Mouse (Mus musculus) lung, embryonic 16.5 days (tissue): Measurements from ENCODE around the gene Ptpdc1. TPM values are rescaled to one million over a fixed set of nuclear protein-coding genes. Genes with fewer than 3 reads are reported as not detected.

Experiments used
- ATAC-seq: fragments of 200-750 bp; cut with Nextera tagmentation; 2 replicates; pipeline ENCODE4 v1.8.0; 2017; ENCODE audit warnings: low read depth, mild to moderate bottlenecking, moderate library complexity
- H3K27ac ChIP-seq: fragments of 300-500 bp; sonication (generic); 2 replicates; pipeline ENCODE4 v1.5.1; 2014; ENCODE audit warnings: mild to moderate bottlenecking, control low read depth, low read length
- H3K27me3 ChIP-seq: fragments of 300-500 bp; sonication (generic); 2 replicates; pipeline ENCODE4 v1.6.1; 2014; ENCODE audit warnings: low read depth, low read length, mixed read lengths; ENCODE audit not compliant: control insufficient read depth, insufficient read depth
- H3K36me3 ChIP-seq: fragments of 300-500 bp; sonication (generic); 2 replicates; pipeline ENCODE4 v1.6.1; 2014; ENCODE audit warnings: low read length; ENCODE audit not compliant: control insufficient read depth, insufficient read depth
- H3K4me1 ChIP-seq: fragments of 300-500 bp; sonication (generic); replicated peaks from 2 replicates; pipeline ENCODE4 v1.6.1; 2014; ENCODE audit warnings: low read length, mixed read lengths; ENCODE audit not compliant: control insufficient read depth, insufficient read depth
- H3K4me2 ChIP-seq: fragments of 300-500 bp; sonication (generic); 2 replicates; pipeline ENCODE4 v1.6.1; 2014; ENCODE audit warnings: low read depth, low read length, control low read depth
- H3K4me3 ChIP-seq: fragments of 300-500 bp; sonication (generic); 2 replicates; pipeline ENCODE4 v1.5.1; 2014; ENCODE audit warnings: mild to moderate bottlenecking, low read length, control low read depth
- H3K9ac ChIP-seq: fragments of 300-500 bp; sonication (generic); 2 replicates; pipeline ENCODE4 v1.6.1; 2014; ENCODE audit warnings: low read length, control low read depth
- H3K9me3 ChIP-seq: fragments of 300-500 bp; sonication (generic); 2 replicates; pipeline ENCODE4 v1.6.1; 2016; ENCODE audit warnings: low read length; ENCODE audit not compliant: control insufficient read depth
- WGBS: fragments of 180-500 bp; shearing (Covaris S2); extraction: QIAGEN DNeasy Blood & Tissue Kit; methylation state at CpG from one replicate; pipeline ENCODE4 v1.1.7; 2014; 5-methylcytosine and 5-hydroxymethylcytosine counted together
- polyA plus RNA-seq: library from polyadenylated mRNA; unstranded; fragments of >200 nt; fragmentation: Nextera tagmentation; extraction: Ambion mirVana; gene quantifications from 2 replicates; pipeline ENCODE4 v1.2.1, GENCODE M21; 2015

Ptpdc1 gene
- polyA plus RNA-seq, 1 experiment from 2014 or later, result 9.2 TPM

- H3K36me3 ChIP-seq, result no peaks in the 10 kb centered on the region
- no peaks in the 10 kb centered on the region for H3K27me3 ChIP-seq
- no peak for ATAC-seq
- H3K4me2 ChIP-seq, result no peak overlapping the region
- H3K27ac ChIP-seq, result no peak overlapping the region
- WGBS, result 36% methylated on average over 2 of the region's 2 CpGs
- no peak overlapping the region for H3K4me3 ChIP-seq
- H3K9me3 ChIP-seq, result no peaks in the 10 kb centered on the region
- H3K4me1 ChIP-seq, result no peaks in the 10 kb centered on the region
- H3K9ac ChIP-seq, result no peak overlapping the region
Measured at GRCm38 (mm10) chr13:48637706-48638105, 12.2 kb upstream of the Ptpdc1 start.

GRCm38 (mm10) chr13:48631691-48632090 lies 6.2 kb upstream of the Ptpdc1 start:
- H3K27me3 ChIP-seq, result no peaks in the 10 kb centered on the region
- H3K4me2 ChIP-seq, result no peak overlapping the region
- no peaks in the 10 kb centered on the region for H3K36me3 ChIP-seq
- H3K9me3 ChIP-seq, result no peaks in the 10 kb centered on the region
- no peak overlapping the region for H3K9ac ChIP-seq
- H3K4me1 ChIP-seq, result no peaks in the 10 kb centered on the region
- no peak overlapping the region for H3K4me3 ChIP-seq
- 63% methylated on average over 5 of the region's 5 CpGs for WGBS
- no peak for ATAC-seq
- no peak overlapping the region for H3K27ac ChIP-seq

GRCm38 (mm10) chr13:48624968-48625398 lies 481 bp downstream of the Ptpdc1 start:
- Histone ChIP-seq H3K36me3 (no peaks in the 10 kb centered on the region), H3K4me3 (peak overlapping the region; percentile 83), H3K9me3 (no peaks in the 10 kb centered on the region), H3K27me3 (no peaks in the 10 kb centered on the region), H3K9ac (peak overlapping the region; percentile 95), H3K4me2 (peak overlapping the region; percentile 96), H3K27ac (peak overlapping the region; percentile 85), H3K4me1 (peaks cover 3% of the 10 kb centered on the region; the same call in 1 of the 2 replicates)
- ATAC-seq, result peak; percentile 84
- WGBS, result under 1% methylated on average over 26 of the region's 26 CpGs

GRCm38 (mm10) chr13:48618890-48619289 lies 6.6 kb downstream of the Ptpdc1 start:
- no peaks in the 10 kb centered on the region for H3K27me3 ChIP-seq
- H3K4me2 ChIP-seq, result no peak overlapping the region
- no peaks in the 10 kb centered on the region for H3K36me3 ChIP-seq
- ATAC-seq, result no peak
- H3K4me1 ChIP-seq, result no peaks in the 10 kb centered on the region
- H3K9ac ChIP-seq, result no peak overlapping the region
- peaks cover 7% of the 10 kb centered on the region; the same call in 1 of the 2 replicates for H3K9me3 ChIP-seq
- 75% methylated on average over 4 of the region's 4 CpGs for WGBS
- no peak overlapping the region for H3K4me3 ChIP-seq
- H3K27ac ChIP-seq, result no peak overlapping the region

GRCm38 (mm10) chr13:48617774-48618173 lies 7.7 kb downstream of the Ptpdc1 start:
- Histone ChIP-seq H3K9me3 (peaks cover 7% of the 10 kb centered on the region; the same call in 1 of the 2 replicates), H3K4me2 (no peak overlapping the region), H3K27ac (no peak overlapping the region), H3K4me3 (no peak overlapping the region), H3K36me3 (no peaks in the 10 kb centered on the region), H3K27me3 (no peaks in the 10 kb centered on the region), H3K9ac (no peak overlapping the region), H3K4me1 (no peaks in the 10 kb centered on the region)
- no peak for ATAC-seq

GRCm38 (mm10) chr13:48614525-48614924 lies 10.9 kb downstream of the Ptpdc1 start:
- Histone ChIP-seq H3K9me3 (peaks cover 7% of the 10 kb centered on the region; the same call in 1 of the 2 replicates), H3K4me3 (no peak overlapping the region), H3K36me3 (no peaks in the 10 kb centered on the region), H3K4me1 (no peaks in the 10 kb centered on the region), H3K9ac (no peak overlapping the region), H3K4me2 (no peak overlapping the region), H3K27me3 (no peaks in the 10 kb centered on the region), H3K27ac (no peak overlapping the region)
- no peak for ATAC-seq
- WGBS, result 90% methylated on average over 2 of the region's 2 CpGs

- Histone ChIP-seq H3K9me3 (no peaks in the 10 kb centered on the region; the same call in 1 of the 2 replicates), H3K4me1 (0 out of 2 replicates have a peak, but pooled peaks cover 5% of the 10 kb centered on the region), H3K4me3 (no peak overlapping the region), H3K36me3 (0 out of 2 replicates have a peak, but pooled peaks cover 4% of the 10 kb centered on the region), H3K9ac (no peak overlapping the region), H3K27me3 (no peaks in the 10 kb centered on the region), H3K4me2 (no peak overlapping the region), H3K27ac (no peak overlapping the region)
- 65% methylated on average over 5 of the region's 5 CpGs for WGBS
- no peak for ATAC-seq
Measured at GRCm38 (mm10) chr13:48609106-48609505, 16.4 kb downstream of the Ptpdc1 start.

GRCm38 (mm10) chr13:48604591-48604990 lies 20.9 kb downstream of the Ptpdc1 start:
- whole genome bisulfite sequencing, result 69% methylated on average over 5 of the region's 5 CpGs
- Histone ChIP-seq H3K9me3 (no peaks in the 10 kb centered on the region; the same call in 1 of the 2 replicates), H3K27ac (no peak overlapping the region; the same call in 1 of the 2 replicates)

GRCm38 (mm10) chr13:48603296-48603695 lies 22.2 kb downstream of the Ptpdc1 start:
- Histone ChIP-seq H3K27me3 (no peaks in the 10 kb centered on the region), H3K4me2 (no peak overlapping the region), H3K4me1 (0 out of 2 replicates have a peak, but pooled peaks cover 4% of the 10 kb centered on the region), H3K27ac (no peak overlapping the region), H3K4me3 (no peak overlapping the region), H3K9me3 (no peaks in the 10 kb centered on the region; the same call in 1 of the 2 replicates), H3K9ac (no peak overlapping the region), H3K36me3 (0 out of 2 replicates have a peak, but pooled peaks cover 4% of the 10 kb centered on the region)
- ATAC-seq, result no peak
- WGBS, result 83% methylated on average over 3 of the region's 3 CpGs

More at GRCm38 (mm10) chr13:48604591-48604990, 20.9 kb downstream of the Ptpdc1 start:
- ATAC-seq, result no peak
- Histone ChIP-seq H3K9ac (no peak overlapping the region), H3K4me1 (0 out of 2 replicates have a peak, but pooled peaks cover 5% of the 10 kb centered on the region), H3K27me3 (no peaks in the 10 kb centered on the region), H3K36me3 (0 out of 2 replicates have a peak, but pooled peaks cover 4% of the 10 kb centered on the region), H3K4me3 (no peak overlapping the region), H3K4me2 (no peak overlapping the region)
